Mouse (Mus musculus): ENCODE results near the gene Hoxa10. TPM values are rescaled to one million over a fixed set of nuclear protein-coding genes. Genes with fewer than 3 reads are reported as not detected.

The Hoxa10 gene
- polyA plus RNA-seq, 1 experiment: not detected

DNA sequence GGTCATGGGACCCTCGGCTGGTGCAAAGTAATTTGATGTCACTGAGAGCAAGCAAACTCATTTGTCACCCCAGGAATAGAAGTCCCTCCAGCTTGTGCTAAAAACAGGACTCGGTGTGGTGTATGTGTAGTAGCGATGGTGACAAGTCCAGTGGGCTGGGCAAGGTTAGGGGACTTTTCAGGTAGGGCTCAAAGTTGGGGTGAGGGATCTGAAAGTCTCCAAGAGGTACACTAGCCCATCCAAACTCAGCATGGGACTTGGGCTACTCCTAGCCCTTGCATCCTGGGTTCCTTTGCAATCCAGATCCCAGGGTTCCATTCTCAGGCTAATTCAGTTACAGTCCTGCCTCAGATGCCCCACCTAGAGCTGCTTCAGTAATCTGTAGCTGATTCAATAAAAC, 28.1 kb upstream of the Hoxa10 start:
- Histone ChIP-seq H3K27ac (ENCODE audit: insufficient read depth, low read length) (no peak overlapping the region), H3K27me3 (ENCODE audit: control insufficient read depth, insufficient read depth, low read length, poor library complexity, severe bottlenecking) (peaks cover 24% of the 10 kb centered on the region), H3K4me3 (ENCODE audit: low read depth, low read length) (no peak overlapping the region), H3K9ac (ENCODE audit: low read depth, poor library complexity, severe bottlenecking) (no peak overlapping the region), H3K36me3 (ENCODE audit: control insufficient read depth, insufficient read depth, low read length, poor library complexity, severe bottlenecking) (no peaks in the 10 kb centered on the region), H3K9me3 (replicated peaks; ENCODE audit: control insufficient read depth, insufficient read depth, low read length, poor library complexity, severe bottlenecking) (no peaks in the 10 kb centered on the region), H3K4me1 (ENCODE audit: control insufficient read depth, insufficient read depth, low read length) (no peaks in the 10 kb centered on the region)
- TF ChIP-seq EP300 (IDR thresholded peaks at IDR 0.05; ENCODE audit: insufficient read depth, low read depth, low read length) (no peak), POLR2A (IDR thresholded peaks at IDR 0.05; ENCODE audit: insufficient read depth, low read length) (no peak), CTCF (IDR thresholded peaks at IDR 0.05; ENCODE audit: low read depth, low read length) (no peak)

DNA sequence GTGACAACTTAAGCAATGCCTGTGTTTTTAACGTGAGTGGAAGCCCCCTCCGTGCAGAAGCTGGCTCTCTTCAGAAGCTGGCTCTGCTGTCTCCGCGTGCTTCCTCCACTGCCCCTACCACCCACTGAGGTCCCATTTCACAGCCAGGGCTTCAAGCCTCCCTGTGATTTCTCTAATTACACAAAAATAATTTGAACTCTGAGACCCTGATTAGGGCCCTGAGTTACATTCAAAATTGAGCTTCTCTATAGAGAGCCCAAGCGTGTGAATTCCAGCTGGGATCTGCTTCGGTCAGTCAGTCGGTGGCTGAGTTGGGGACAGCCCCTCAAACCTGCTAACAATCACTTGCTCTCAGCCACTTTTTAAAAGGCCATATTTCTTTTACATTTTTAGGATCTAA, 27.7 kb upstream of the Hoxa10 start:
- Histone ChIP-seq H3K27me3 (ENCODE audit: control insufficient read depth, insufficient read depth, low read length, poor library complexity, severe bottlenecking) (peaks cover 26% of the 10 kb centered on the region), H3K27ac (ENCODE audit: insufficient read depth, low read length) (no peak overlapping the region), H3K4me3 (ENCODE audit: low read depth, low read length) (no peak overlapping the region), H3K36me3 (ENCODE audit: control insufficient read depth, insufficient read depth, low read length, poor library complexity, severe bottlenecking) (no peaks in the 10 kb centered on the region), H3K4me1 (ENCODE audit: control insufficient read depth, insufficient read depth, low read length) (no peaks in the 10 kb centered on the region), H3K9ac (ENCODE audit: low read depth, poor library complexity, severe bottlenecking) (no peak overlapping the region), H3K9me3 (replicated peaks; ENCODE audit: control insufficient read depth, insufficient read depth, low read length, poor library complexity, severe bottlenecking) (no peaks in the 10 kb centered on the region)
- TF ChIP-seq EP300 (IDR thresholded peaks at IDR 0.05; ENCODE audit: insufficient read depth, low read depth, low read length) (no peak), CTCF (IDR thresholded peaks at IDR 0.05; ENCODE audit: low read depth, low read length) (no peak), POLR2A (IDR thresholded peaks at IDR 0.05; ENCODE audit: insufficient read depth, low read length) (no peak)

DNA sequence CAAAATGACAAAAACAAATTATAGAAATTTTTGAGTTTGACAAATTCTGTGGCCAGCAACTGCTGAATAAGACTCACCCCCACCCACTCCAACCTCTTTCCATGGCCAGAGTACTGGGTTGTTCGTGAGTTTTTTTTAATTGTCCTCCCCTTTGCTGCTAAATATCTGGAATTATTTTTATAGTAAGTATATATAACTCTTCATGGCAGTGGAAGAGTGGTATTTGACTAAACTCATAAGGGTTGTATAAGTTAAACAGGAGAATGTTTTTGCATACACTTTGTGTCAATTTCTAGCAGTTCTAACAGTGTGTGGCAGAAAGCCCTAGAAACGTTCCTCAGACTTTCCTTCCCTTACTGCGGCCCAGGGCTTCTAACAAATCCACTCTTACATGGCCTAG, 27.0 kb upstream of the Hoxa10 start:
- no peak overlapping the region for H3K9ac ChIP-seq (ENCODE audit: low read depth, poor library complexity, severe bottlenecking)
- H3K4me3 ChIP-seq (ENCODE audit: low read depth, low read length): no peak overlapping the region
- H3K27me3 ChIP-seq (ENCODE audit: control insufficient read depth, insufficient read depth, low read length, poor library complexity, severe bottlenecking): peaks cover 27% of the 10 kb centered on the region
- no peak for TF ChIP-seq EP300 (IDR thresholded peaks at IDR 0.05; ENCODE audit: insufficient read depth, low read depth, low read length)
- TF ChIP-seq POLR2A (IDR thresholded peaks at IDR 0.05; ENCODE audit: insufficient read depth, low read length): no peak
- no peak for TF ChIP-seq CTCF (IDR thresholded peaks at IDR 0.05; ENCODE audit: low read depth, low read length)
- H3K9me3 ChIP-seq (replicated peaks; ENCODE audit: control insufficient read depth, insufficient read depth, low read length, poor library complexity, severe bottlenecking): no peaks in the 10 kb centered on the region
- no peak overlapping the region for H3K27ac ChIP-seq (ENCODE audit: insufficient read depth, low read length)
- H3K4me1 ChIP-seq (ENCODE audit: control insufficient read depth, insufficient read depth, low read length): no peaks in the 10 kb centered on the region
- H3K36me3 ChIP-seq (ENCODE audit: control insufficient read depth, insufficient read depth, low read length, poor library complexity, severe bottlenecking): no peaks in the 10 kb centered on the region

DNA sequence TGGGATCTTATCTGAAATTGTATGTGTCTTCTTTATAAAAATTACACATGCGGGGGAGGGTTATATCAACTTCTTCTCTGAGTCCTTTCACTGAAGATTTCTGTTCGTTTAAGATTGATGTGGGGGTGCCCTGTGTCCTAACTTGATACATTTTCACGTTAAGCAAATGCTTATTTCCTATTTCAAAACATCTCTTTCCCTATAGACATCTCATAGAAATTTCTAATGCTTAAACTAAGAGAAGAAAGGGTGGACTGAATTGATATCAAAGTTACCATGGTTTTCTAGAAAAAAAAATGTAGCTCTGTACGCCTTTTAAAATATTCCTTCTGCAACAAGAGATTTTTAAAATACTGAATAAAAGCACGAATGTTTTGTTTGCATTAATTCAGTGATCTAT, 26.6 kb upstream of the Hoxa10 start:
- Histone ChIP-seq H3K27me3 (ENCODE audit: control insufficient read depth, insufficient read depth, low read length, poor library complexity, severe bottlenecking) (peaks cover 32% of the 10 kb centered on the region), H3K27ac (ENCODE audit: insufficient read depth, low read length) (no peak overlapping the region), H3K36me3 (ENCODE audit: control insufficient read depth, insufficient read depth, low read length, poor library complexity, severe bottlenecking) (no peaks in the 10 kb centered on the region), H3K9ac (ENCODE audit: low read depth, poor library complexity, severe bottlenecking) (no peak overlapping the region), H3K4me1 (ENCODE audit: control insufficient read depth, insufficient read depth, low read length) (no peaks in the 10 kb centered on the region), H3K9me3 (replicated peaks; ENCODE audit: control insufficient read depth, insufficient read depth, low read length, poor library complexity, severe bottlenecking) (no peaks in the 10 kb centered on the region), H3K4me3 (ENCODE audit: low read depth, low read length) (no peak overlapping the region)
- TF ChIP-seq EP300 (IDR thresholded peaks at IDR 0.05; ENCODE audit: insufficient read depth, low read depth, low read length) (no peak), CTCF (IDR thresholded peaks at IDR 0.05; ENCODE audit: low read depth, low read length) (no peak), POLR2A (IDR thresholded peaks at IDR 0.05; ENCODE audit: insufficient read depth, low read length) (no peak)

DNA sequence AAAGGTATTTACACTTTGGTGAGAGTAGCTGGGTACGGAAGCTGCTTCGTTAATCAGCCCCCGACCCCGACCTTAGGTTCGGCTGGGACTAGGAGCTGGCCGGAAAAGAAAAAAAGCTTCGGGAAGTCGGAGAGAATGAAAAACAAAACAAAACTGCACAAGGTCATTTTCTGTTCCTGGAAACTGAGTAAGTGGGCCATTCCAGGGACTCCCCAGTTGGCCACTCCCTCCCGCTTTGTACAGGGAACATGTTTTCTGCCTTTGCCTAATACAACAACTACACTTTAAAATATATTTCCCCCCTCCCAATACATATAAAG, 26.0 kb upstream of the Hoxa10 start:
- Histone ChIP-seq H3K27ac (ENCODE audit: insufficient read depth, low read length) (no peak overlapping the region), H3K9ac (ENCODE audit: low read depth, poor library complexity, severe bottlenecking) (no peak overlapping the region), H3K9me3 (replicated peaks; ENCODE audit: control insufficient read depth, insufficient read depth, low read length, poor library complexity, severe bottlenecking) (no peaks in the 10 kb centered on the region), H3K4me3 (ENCODE audit: low read depth, low read length) (no peak overlapping the region), H3K36me3 (ENCODE audit: control insufficient read depth, insufficient read depth, low read length, poor library complexity, severe bottlenecking) (no peaks in the 10 kb centered on the region), H3K27me3 (ENCODE audit: control insufficient read depth, insufficient read depth, low read length, poor library complexity, severe bottlenecking) (peaks cover 35% of the 10 kb centered on the region), H3K4me1 (ENCODE audit: control insufficient read depth, insufficient read depth, low read length) (no peaks in the 10 kb centered on the region)
- TF ChIP-seq EP300 (IDR thresholded peaks at IDR 0.05; ENCODE audit: insufficient read depth, low read depth, low read length) (no peak), CTCF (IDR thresholded peaks at IDR 0.05; ENCODE audit: low read depth, low read length) (no peak), POLR2A (IDR thresholded peaks at IDR 0.05; ENCODE audit: insufficient read depth, low read length) (no peak)

DNA sequence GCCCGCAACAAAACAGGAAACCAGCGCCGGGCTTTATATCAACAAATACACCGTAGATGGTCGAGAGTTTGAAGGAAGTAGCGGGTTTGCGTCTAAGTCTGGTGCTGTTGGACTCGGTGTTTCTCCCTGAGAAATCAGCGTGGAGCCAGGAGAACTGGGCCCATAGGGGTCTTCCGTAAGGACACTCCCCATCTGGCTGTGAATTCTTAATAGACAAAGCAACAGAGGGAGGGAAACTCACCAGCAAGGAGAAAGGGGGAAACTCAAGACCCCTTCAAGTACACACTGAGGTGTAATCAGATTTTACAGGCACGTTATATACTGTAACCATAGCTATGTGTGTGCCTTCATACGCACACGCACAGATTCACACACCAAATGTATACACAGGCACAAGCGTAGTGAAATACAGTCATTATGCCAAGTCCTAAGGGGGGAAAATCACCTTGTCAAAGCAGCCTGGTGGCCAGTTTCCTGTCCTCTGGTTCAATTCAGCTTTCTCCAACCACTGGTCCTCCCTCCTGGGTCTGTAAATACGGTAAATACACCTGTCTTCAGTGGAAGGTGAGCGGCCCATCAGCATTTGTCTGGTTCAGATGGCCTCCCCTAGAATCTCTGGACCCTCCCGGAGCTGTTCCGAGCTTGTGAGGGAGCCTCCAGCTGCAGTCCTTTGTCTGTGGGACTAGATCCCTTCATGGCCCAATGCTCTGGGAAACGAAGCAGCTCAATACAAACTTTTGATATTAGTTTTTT, 25.4 kb upstream of the Hoxa10 start:
- Histone ChIP-seq H3K4me1 (ENCODE audit: control insufficient read depth, insufficient read depth, low read length) (no peaks in the 10 kb centered on the region), H3K4me3 (ENCODE audit: low read depth, low read length) (no peak overlapping the region), H3K27ac (ENCODE audit: insufficient read depth, low read length) (no peak overlapping the region), H3K27me3 (ENCODE audit: control insufficient read depth, insufficient read depth, low read length, poor library complexity, severe bottlenecking) (peaks cover 38% of the 10 kb centered on the region), H3K36me3 (ENCODE audit: control insufficient read depth, insufficient read depth, low read length, poor library complexity, severe bottlenecking) (no peaks in the 10 kb centered on the region), H3K9me3 (replicated peaks; ENCODE audit: control insufficient read depth, insufficient read depth, low read length, poor library complexity, severe bottlenecking) (no peaks in the 10 kb centered on the region), H3K9ac (ENCODE audit: low read depth, poor library complexity, severe bottlenecking) (no peak overlapping the region)
- TF ChIP-seq POLR2A (IDR thresholded peaks at IDR 0.05; ENCODE audit: insufficient read depth, low read length) (no peak), CTCF (IDR thresholded peaks at IDR 0.05; ENCODE audit: low read depth, low read length) (no peak), EP300 (IDR thresholded peaks at IDR 0.05; ENCODE audit: insufficient read depth, low read depth, low read length) (no peak)

Data from ES-Bruce4 (cell line).